ENCODE assay signal across 15 mouse cellular contexts in the genomic region with DNA sequence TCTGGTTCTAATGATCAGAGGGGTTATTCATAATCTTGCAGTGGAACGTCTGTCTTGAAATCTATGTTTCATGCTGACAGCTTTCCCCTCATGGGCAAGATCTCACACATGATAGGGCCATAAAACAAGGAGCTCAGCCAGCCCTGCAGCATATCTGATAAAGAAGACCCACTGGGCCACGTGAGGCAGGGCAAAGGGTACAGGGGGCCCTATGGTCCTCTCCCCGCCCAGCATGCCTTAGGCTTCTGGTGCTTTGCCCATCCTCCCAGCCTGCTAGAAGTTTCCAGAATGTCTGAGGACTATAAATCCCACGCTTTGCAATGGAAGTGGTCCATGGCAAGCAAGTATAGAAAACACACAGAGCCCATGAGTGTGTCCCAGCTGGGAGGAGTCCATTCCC.
DNase-seq lines count a peak whose midpoint lies in the region; ATAC-seq and TF ChIP-seq lines count a peak whose summit lies in the region.
"Had no signal": no experiment of that assay in that cellular context is flagged by ENCODE, and none has a peak within 500 bp of the region (broad histone marks: within the 10 kb centered on the region; RNA-seq: fewer than 3 reads in every experiment).

No protein-coding gene starts in this region.

- no peaks in the 10 kb centered on the region for H3K9me3 ChIP-seq in kidney, embryonic 14.5 days (ENCODE audit: control insufficient read depth, low read length)
- H3K9me3 ChIP-seq in stomach, embryonic 16.5 days (replicated peaks; ENCODE audit: control insufficient read depth, low read length), result no peaks in the 10 kb centered on the region
- no peaks in the 10 kb centered on the region for H3K9me3 ChIP-seq in stomach, postnatal 0 days (ENCODE audit: control insufficient read depth, low read length)
- H3K9me3 ChIP-seq in intestine, postnatal 0 days (ENCODE audit: control insufficient read depth), result no peaks in the 10 kb centered on the region
- H3K9me3 ChIP-seq: embryonic facial prominence, embryonic 12.5 days; forebrain, embryonic 12.5 days; heart, embryonic 12.5 days had no signal

- TF ChIP-seq EP300 in stomach, postnatal 0 days (optimal IDR thresholded peaks at IDR 0.05), result no peak

- ATAC-seq in kidney, embryonic 14.5 days (ENCODE audit: low FRiP score, low TSS enrichment), result peak; percentile 34; the same call in 1 of the 2 replicates
- ATAC-seq in stomach, embryonic 16.5 days (ENCODE audit: insufficient read depth, low FRiP score), result 0 out of 2 replicates have a peak, but pooled peaks have one; percentile 7
- ATAC-seq in stomach, postnatal 0 days (ENCODE audit: low FRiP score, low TSS enrichment), result no peak
- no peak for ATAC-seq in intestine, postnatal 0 days
- ATAC-seq: forebrain, embryonic 16.5 days had no signal

- H3K27me3 ChIP-seq in kidney, embryonic 14.5 days (ENCODE audit: control insufficient read depth, insufficient read depth, low read length), result 0 out of 2 replicates have a peak, but pooled peaks cover 4% of the 10 kb centered on the region
- no peaks in the 10 kb centered on the region for H3K27me3 ChIP-seq in stomach, embryonic 16.5 days (ENCODE audit: control insufficient read depth, insufficient read depth, low read length)
- no peaks in the 10 kb centered on the region for H3K27me3 ChIP-seq in stomach, postnatal 0 days (ENCODE audit: control insufficient read depth, insufficient read depth, low read length)
- no peaks in the 10 kb centered on the region for H3K27me3 ChIP-seq in intestine, postnatal 0 days (replicated peaks; ENCODE audit: control insufficient read depth, insufficient read depth, low read length)
- H3K27me3 ChIP-seq: embryonic facial prominence, embryonic 12.5 days; forebrain, embryonic 12.5 days; heart, embryonic 12.5 days had no signal

- no peak overlapping the region for H3K9ac ChIP-seq in kidney, embryonic 14.5 days (ENCODE audit: low read depth, low read length)
- no peak overlapping the region for H3K9ac ChIP-seq in stomach, embryonic 16.5 days (ENCODE audit: low read length)
- H3K9ac ChIP-seq in stomach, postnatal 0 days (ENCODE audit: low read length), result no peak overlapping the region
- no peak overlapping the region for H3K9ac ChIP-seq in intestine, postnatal 0 days (ENCODE audit: low read depth, low read length)
- H3K9ac ChIP-seq: embryonic facial prominence, embryonic 12.5 days; forebrain, embryonic 12.5 days; heart, embryonic 12.5 days had no signal

- H3K4me2 ChIP-seq in kidney, embryonic 14.5 days (replicated peaks; ENCODE audit: low read depth, low read length), result no peak overlapping the region
- no peak overlapping the region for H3K4me2 ChIP-seq in stomach, embryonic 16.5 days (ENCODE audit: low read depth, low read length)
- H3K4me2 ChIP-seq in stomach, postnatal 0 days (replicated peaks; ENCODE audit: low read depth), result no peak overlapping the region
- peak overlapping the region; percentile 9; the same call in 1 of the 2 replicates for H3K4me2 ChIP-seq in intestine, postnatal 0 days (replicated peaks; ENCODE audit: low read depth)
- H3K4me2 ChIP-seq: embryonic facial prominence, embryonic 12.5 days; forebrain, embryonic 12.5 days; heart, embryonic 12.5 days had no signal

- no peaks in the 10 kb centered on the region for H3K36me3 ChIP-seq in kidney, embryonic 14.5 days (ENCODE audit: control insufficient read depth, insufficient read depth, low read length)
- H3K36me3 ChIP-seq in stomach, embryonic 16.5 days (ENCODE audit: control insufficient read depth, insufficient read depth, low read length), result no peaks in the 10 kb centered on the region
- H3K36me3 ChIP-seq in stomach, postnatal 0 days (ENCODE audit: control insufficient read depth, insufficient read depth, low read length), result no peaks in the 10 kb centered on the region
- no peaks in the 10 kb centered on the region for H3K36me3 ChIP-seq in intestine, postnatal 0 days (ENCODE audit: control insufficient read depth, insufficient read depth)
- H3K36me3 ChIP-seq: embryonic facial prominence, embryonic 12.5 days; forebrain, embryonic 12.5 days; heart, embryonic 12.5 days had no signal

- intact Hi-C loops in left cerebral cortex, postnatal 36 days (cut with DNase I), result no loop called here

- no peak overlapping the region for H3K4me3 ChIP-seq in kidney, embryonic 14.5 days (ENCODE audit: low read length)
- no peak overlapping the region for H3K4me3 ChIP-seq in stomach, embryonic 16.5 days (replicated peaks; ENCODE audit: low read length)
- H3K4me3 ChIP-seq in stomach, postnatal 0 days (ENCODE audit: low read depth, low read length), result no peak overlapping the region
- H3K4me3 ChIP-seq in intestine, postnatal 0 days (ENCODE audit: low read depth, low read length), result no peak overlapping the region
- H3K4me3 ChIP-seq: embryonic facial prominence, embryonic 12.5 days; forebrain, embryonic 12.5 days; heart, adult 2 months; heart, embryonic 12.5 days had no signal

- H3K27ac ChIP-seq in kidney, embryonic 14.5 days (ENCODE audit: low read depth, low read length), result no peak overlapping the region
- H3K27ac ChIP-seq in stomach, embryonic 16.5 days (ENCODE audit: low read length), result no peak overlapping the region
- H3K27ac ChIP-seq in stomach, postnatal 0 days (replicated peaks), result no peak overlapping the region
- H3K27ac ChIP-seq in intestine, postnatal 0 days (ENCODE audit: low read depth, low read length), result no peak overlapping the region
- H3K27ac ChIP-seq: embryonic facial prominence, embryonic 12.5 days; forebrain, embryonic 12.5 days; heart, adult 2 months had no signal

- DNase-seq in kidney, postnatal 14 days, result no peak
- DNase-seq in stomach, postnatal 0 days (ENCODE audit: low spot score), result no peak
- no peak for DNase-seq in cerebellum, adult 8-10 months
- DNase-seq in left cerebral cortex, postnatal 36 days (ENCODE audit: low spot score in 2 of 2), result no peak
- DNase-seq: cerebellum, postnatal 14 days; embryo, embryonic 11 days; gastrocnemius, postnatal 14 days; heart, adult 2 months had no signal

- peaks cover 13% of the 10 kb centered on the region for H3K4me1 ChIP-seq in kidney, embryonic 14.5 days (ENCODE audit: control insufficient read depth, insufficient read depth, low read length)
- 0 out of 2 replicates have a peak, but pooled peaks cover 4% of the 10 kb centered on the region for H3K4me1 ChIP-seq in stomach, embryonic 16.5 days (ENCODE audit: control insufficient read depth, insufficient read depth, low read length)
- peaks cover 4% of the 10 kb centered on the region; the same call in 1 of the 2 replicates for H3K4me1 ChIP-seq in stomach, postnatal 0 days (replicated peaks; ENCODE audit: control insufficient read depth, insufficient read depth)
- no peaks in the 10 kb centered on the region for H3K4me1 ChIP-seq in intestine, postnatal 0 days (replicated peaks; ENCODE audit: control insufficient read depth, insufficient read depth, low read length)

- TF ChIP-seq CTCF in stomach, postnatal 0 days (IDR thresholded peaks at IDR 0.05; ENCODE audit: low read depth), result no peak
- no peak for TF ChIP-seq CTCF in intestine, postnatal 0 days (IDR thresholded peaks at IDR 0.05; ENCODE audit: low read depth)

- WGBS in kidney, embryonic 14.5 days, result 43% methylated on average over 4 of the region's 4 CpGs
- 51% methylated on average over 4 of the region's 4 CpGs for WGBS in stomach, embryonic 16.5 days
- 49% methylated on average over 4 of the region's 4 CpGs for WGBS in stomach, postnatal 0 days
- WGBS in intestine, postnatal 0 days, result 34% methylated on average over 4 of the region's 4 CpGs

Comparison
In these comparisons a context has a peak if more than half of its experiments do, and no peak if none do; other contexts are left out.
1. ATAC-seq: peak in kidney, embryonic 14.5 days (single experiment) and stomach, embryonic 16.5 days (single experiment); none in stomach, postnatal 0 days (single experiment) and intestine, postnatal 0 days (single experiment).